Comparison of ENCODE assay signal across 8 mouse cellular contexts in the genomic region with DNA sequence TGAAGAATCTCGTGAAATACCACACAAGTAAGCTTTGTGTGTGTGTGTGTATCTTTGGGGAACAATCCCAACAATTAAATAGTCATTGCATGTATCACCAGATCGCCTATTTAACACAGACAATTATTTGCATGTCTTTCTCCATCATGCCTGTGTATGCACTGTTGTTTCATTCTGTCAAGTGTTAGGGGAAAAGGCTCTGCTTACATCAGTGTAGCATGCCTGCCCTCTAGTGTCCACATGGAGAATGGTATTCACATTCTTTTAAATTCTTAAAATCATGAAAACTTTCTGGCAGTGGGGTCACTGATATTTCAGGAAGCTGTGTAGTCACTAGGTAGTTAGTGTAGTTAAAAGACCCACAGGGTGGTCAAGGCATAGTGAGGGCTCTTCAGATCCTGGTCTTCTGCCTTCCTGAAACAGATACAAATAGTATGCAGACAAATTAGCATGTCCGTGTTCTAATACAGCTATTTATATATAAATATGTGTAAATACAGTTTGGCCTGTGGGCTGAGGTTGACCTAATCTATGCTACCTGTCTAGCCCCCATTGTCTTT.
DNase-seq lines count a peak whose midpoint lies in the region; ATAC-seq and TF ChIP-seq lines count a peak whose summit lies in the region.

No protein-coding gene starts in this region.

- no peaks in the 10 kb centered on the region for H3K27me3 ChIP-seq in E14TG2a.4 (ENCODE audit: insufficient read depth, low read length)
- no peaks in the 10 kb centered on the region for H3K27me3 ChIP-seq in hindbrain, embryonic 12.5 days

- H3K4me1 ChIP-seq in E14TG2a.4 (replicated peaks; ENCODE audit: low read depth, low read length), result peaks cover 9% of the 10 kb centered on the region; the same call in 1 of the 2 replicates
- H3K4me1 ChIP-seq in hindbrain, embryonic 12.5 days, result 0 out of 2 replicates have a peak, but pooled peaks cover 4% of the 10 kb centered on the region

- H3K9me3 ChIP-seq in E14TG2a.4 (ENCODE audit: low read length), result 0 out of 2 replicates have a peak, but pooled peaks cover 4% of the 10 kb centered on the region
- H3K9me3 ChIP-seq in hindbrain, embryonic 12.5 days (replicated peaks), result no peaks in the 10 kb centered on the region

- H3K9ac ChIP-seq in hindbrain, embryonic 12.5 days, result no peak overlapping the region

- intact Hi-C loops in heart, postnatal 36 days (cut with DNase I), result loop anchor here (2.0 kb wide), 2 partner anchors 112 to 422 kb away; no protein-coding TSS in a partner anchor
- intact Hi-C loops in left cerebral cortex, postnatal 25 days (cut with DNase I), result loop anchor here (2.0 to 10.0 kb wide), 4 partner anchors 77 to 487 kb away; a partner anchor contains a TSS

- WGBS in hindbrain, embryonic 12.5 days, result 55% methylated on average over 3 of the region's 3 CpGs

- peak; percentile 59 for TF ChIP-seq CTCF in E14TG2a.4 (conservative IDR thresholded peaks at IDR 0.05; ENCODE audit: low read length)

- no peak overlapping the region for H3K4me2 ChIP-seq in hindbrain, embryonic 12.5 days (replicated peaks)

- no peaks in the 10 kb centered on the region for H3K36me3 ChIP-seq in E14TG2a.4 (ENCODE audit: insufficient read depth, low read length)
- no peaks in the 10 kb centered on the region for H3K36me3 ChIP-seq in hindbrain, embryonic 12.5 days

- no peak overlapping the region for H3K4me3 ChIP-seq in E14TG2a.4 (replicated peaks; ENCODE audit: low read length)
- H3K4me3 ChIP-seq in hindbrain, embryonic 12.5 days, result no peak overlapping the region

- peak; percentile 75 for ATAC-seq in hindbrain, embryonic 12.5 days (ENCODE audit: low FRiP score)

- H3K27ac ChIP-seq in hindbrain, embryonic 12.5 days, result no peak overlapping the region

- DNase-seq in heart, postnatal 4 days, result peak; percentile 27
- DNase-seq in heart, postnatal 36 days, result no peak
- peak; percentile 63 to 70 for DNase-seq in cerebellum, adult 18-20 months
- peak; percentile 50 to 66 for DNase-seq in left cerebral cortex, postnatal 25 days (ENCODE audit: low spot score in 2 of 2)
- peak; percentile 80 for DNase-seq in retina, embryonic 14.5 days (ENCODE audit: low spot score)
- DNase-seq in spleen, postnatal 36 days (ENCODE audit: low spot score in 2 of 2), result no peak

Comparison
In these comparisons a context has a peak if more than half of its experiments do, and no peak if none do; other contexts are left out.
1. DNase-seq: peak in heart, postnatal 4 days (single experiment), cerebellum, adult 18-20 months (2 of 2), left cerebral cortex, postnatal 25 days (2 of 2) and retina, embryonic 14.5 days (single experiment); none in heart, postnatal 36 days (0 of 2) and spleen, postnatal 36 days (0 of 2).